ENCODE assay signal across 8 mouse cellular contexts in the genomic region with DNA sequence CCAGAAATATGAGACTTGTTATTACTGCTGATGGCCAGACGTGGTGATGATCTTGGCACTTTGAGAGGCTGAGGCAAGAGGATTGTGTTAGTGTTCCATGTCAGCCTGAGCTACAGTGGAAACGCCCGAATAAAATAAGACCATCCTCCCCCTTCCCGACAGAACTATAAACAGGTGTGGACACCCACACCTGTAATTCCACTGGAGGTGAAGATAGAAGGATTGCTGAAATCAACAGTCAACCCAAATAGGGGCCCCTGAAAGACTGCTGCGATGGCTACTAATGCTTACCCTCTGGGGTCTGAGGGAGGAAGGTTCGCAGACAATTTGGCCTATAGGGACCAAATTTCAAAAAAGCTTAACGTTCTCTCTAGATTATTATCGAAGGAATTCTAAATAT. TPM values are rescaled to one million over a fixed set of nuclear protein-coding genes. Genes with fewer than 3 reads are reported as not detected.
DNase-seq lines count a peak whose midpoint lies in the region; ATAC-seq and TF ChIP-seq lines count a peak whose summit lies in the region.

No protein-coding gene starts in this region.

- WGBS in spleen, adult 2 months, result 8% methylated on average over 8 of the region's 8 CpGs
- 15% methylated on average over 8 of the region's 8 CpGs for WGBS in hindbrain, postnatal 0 days
- WGBS in neural tube, embryonic 13.5 days, result 16% methylated on average over 8 of the region's 8 CpGs

- ATAC-seq in hindbrain, postnatal 0 days, result no peak
- ATAC-seq in neural tube, embryonic 13.5 days (ENCODE audit: low read depth), result 0 out of 2 replicates have a peak, but pooled peaks have one; percentile 5
- no peak for ATAC-seq in granulocyte monocyte progenitor cell, adult 5-6 weeks (replicated peaks; ENCODE audit: poor library complexity, severe bottlenecking)

- H3K9me3 ChIP-seq in hindbrain, postnatal 0 days (ENCODE audit: low read length), result no peaks in the 10 kb centered on the region
- H3K9me3 ChIP-seq in neural tube, embryonic 13.5 days, result no peaks in the 10 kb centered on the region

- peak overlapping the region; percentile 58 for H3K4me2 ChIP-seq in hindbrain, postnatal 0 days (ENCODE audit: low read depth, low read length)
- H3K4me2 ChIP-seq in neural tube, embryonic 13.5 days, result peak overlapping the region; percentile 90

- TF ChIP-seq POLR2A in spleen, adult 2 months (IDR thresholded peaks at IDR 0.05; ENCODE audit: low read depth, low read length), result no peak

- H3K4me1 ChIP-seq in spleen, adult 2 months (ENCODE audit: control insufficient read depth, insufficient read depth, insufficient read length), result peaks cover 9% of the 10 kb centered on the region
- H3K4me1 ChIP-seq in hindbrain, postnatal 0 days (ENCODE audit: insufficient read depth, low read length), result peaks cover 10% of the 10 kb centered on the region
- peaks cover 42% of the 10 kb centered on the region for H3K4me1 ChIP-seq in neural tube, embryonic 13.5 days (replicated peaks)

- peak; percentile 20 for DNase-seq in cerebellum, adult 11-12 months
- DNase-seq in cerebellum, adult 11 months, result no peak
- no peak for DNase-seq in spleen, adult 2 months (ENCODE audit: low read depth in 1 of 2, low spot score in 2 of 2)
- no peak for DNase-seq in spleen, postnatal 36 days (ENCODE audit: low spot score in 2 of 2)
- DNase-seq in hindbrain, postnatal 0 days (ENCODE audit: low spot score), result no peak
- DNase-seq in urinary bladder, adult 2 months (ENCODE audit: low spot score), result no peak

- H3K27ac ChIP-seq in spleen, adult 2 months (ENCODE audit: insufficient read depth, low read length), result no peak overlapping the region
- H3K27ac ChIP-seq in hindbrain, postnatal 0 days, result peak overlapping the region; percentile 85
- H3K27ac ChIP-seq in neural tube, embryonic 13.5 days (replicated peaks), result peak overlapping the region; percentile 86

- H3K9ac ChIP-seq in hindbrain, postnatal 0 days (replicated peaks; ENCODE audit: low read length), result peak overlapping the region; percentile 82
- peak overlapping the region; percentile 81 for H3K9ac ChIP-seq in neural tube, embryonic 13.5 days

- H3K4me3 ChIP-seq in spleen, adult 2 months (ENCODE audit: extremely low read depth, insufficient read depth, insufficient read length), result peak overlapping the region; percentile 95
- H3K4me3 ChIP-seq in hindbrain, postnatal 0 days (ENCODE audit: low read length), result peak overlapping the region; percentile 93
- H3K4me3 ChIP-seq in neural tube, embryonic 13.5 days, result peak overlapping the region; percentile 89

- H3K27me3 ChIP-seq in spleen, adult 2 months (ENCODE audit: control insufficient read depth, insufficient read depth, low read length), result no peaks in the 10 kb centered on the region
- H3K27me3 ChIP-seq in hindbrain, postnatal 0 days (ENCODE audit: insufficient read depth, low read length), result no peaks in the 10 kb centered on the region
- no peaks in the 10 kb centered on the region for H3K27me3 ChIP-seq in neural tube, embryonic 13.5 days

- TF ChIP-seq CTCF in spleen, adult 2 months (IDR thresholded peaks at IDR 0.05; ENCODE audit: extremely low read depth, insufficient read depth, insufficient read length, insufficient replicate concordance), result no peak
- no peak; the same call in 1 of the 2 replicates for TF ChIP-seq CTCF in hindbrain, postnatal 0 days (IDR thresholded peaks at IDR 0.05; ENCODE audit: low read depth)

- 0 out of 2 replicates have a peak, but pooled peaks cover 2% of the 10 kb centered on the region for H3K36me3 ChIP-seq in spleen, adult 2 months (ENCODE audit: control insufficient read depth, insufficient read depth, low read length)
- peaks cover 22% of the 10 kb centered on the region for H3K36me3 ChIP-seq in hindbrain, postnatal 0 days (ENCODE audit: insufficient read depth, low read length)
- peaks cover 28% of the 10 kb centered on the region for H3K36me3 ChIP-seq in neural tube, embryonic 13.5 days

RNA-seq across cellular contexts. Expression of gene Ubr4, which starts 27.3 kb away (rescaled TPM):
- 201 and 204 TPM in 2 replicates for polyA plus RNA-seq in spleen, adult 2 months (2012; rRNA removed)
- 180 and 184 TPM in 2 replicates for total RNA-seq in hindbrain, postnatal 0 days (2014; rRNA removed)
- polyA plus RNA-seq in hindbrain, postnatal 0 days (2015; fragmentation: Nextera tagmentation; extraction: Ambion mirVana), result 55.4 and 65.4 TPM in 2 replicates
- polyA plus RNA-seq in neural tube, embryonic 13.5 days (2015; fragmentation: Nextera tagmentation; extraction: Ambion mirVana), result 74.8 and 82.5 TPM in 2 replicates
- total RNA-seq in granulocyte monocyte progenitor cell, adult 5-6 weeks (2014; fragmentation: Nextera tagmentation), result 91.2 and 91.4 TPM in 2 replicates
- total RNA-seq in granulocyte monocyte progenitor cell, adult 5-6 weeks (2017), result 47.2 and 49.5 TPM in 2 replicates
- 169 and 190 TPM in 2 replicates for polyA plus RNA-seq in urinary bladder, adult 2 months (2012; rRNA removed)

RNA-seq across cellular contexts. Expression of gene Emc1, which starts 27.3 kb away (rescaled TPM):
- polyA plus RNA-seq in spleen, adult 2 months (2012; rRNA removed), result 17.2 and 23.3 TPM in 2 replicates
- 66.6 and 71.0 TPM in 2 replicates for total RNA-seq in hindbrain, postnatal 0 days (2014; rRNA removed)
- polyA plus RNA-seq in hindbrain, postnatal 0 days (2015; fragmentation: Nextera tagmentation; extraction: Ambion mirVana), result 41.3 and 44.4 TPM in 2 replicates
- polyA plus RNA-seq in neural tube, embryonic 13.5 days (2015; fragmentation: Nextera tagmentation; extraction: Ambion mirVana), result 39.9 and 41.7 TPM in 2 replicates
- total RNA-seq in granulocyte monocyte progenitor cell, adult 5-6 weeks (2014; fragmentation: Nextera tagmentation), result 20.2 and 24.4 TPM in 2 replicates
- total RNA-seq in granulocyte monocyte progenitor cell, adult 5-6 weeks (2017), result 34.4 and 39.2 TPM in 2 replicates
- 41.3 and 43.8 TPM in 2 replicates for polyA plus RNA-seq in urinary bladder, adult 2 months (2012; rRNA removed)

RNA-seq across cellular contexts. Expression of gene Mrto4, which starts 27.3 kb away (rescaled TPM):
- 15.2 and 19.0 TPM in 2 replicates for polyA plus RNA-seq in spleen, adult 2 months (2012; rRNA removed)
- total RNA-seq in hindbrain, postnatal 0 days (2014; rRNA removed), result 23.7 and 29.7 TPM in 2 replicates
- polyA plus RNA-seq in hindbrain, postnatal 0 days (2015; fragmentation: Nextera tagmentation; extraction: Ambion mirVana), result 75.9 and 77.3 TPM in 2 replicates
- 86.7 and 90.3 TPM in 2 replicates for polyA plus RNA-seq in neural tube, embryonic 13.5 days (2015; fragmentation: Nextera tagmentation; extraction: Ambion mirVana)
- total RNA-seq in granulocyte monocyte progenitor cell, adult 5-6 weeks (2014; fragmentation: Nextera tagmentation), result 143 and 158 TPM in 2 replicates
- 93.4 and 94.5 TPM in 2 replicates for total RNA-seq in granulocyte monocyte progenitor cell, adult 5-6 weeks (2017)
- 40.5 and 42.4 TPM in 2 replicates for polyA plus RNA-seq in urinary bladder, adult 2 months (2012; rRNA removed)
